Mouse (Mus musculus) left cerebral cortex, postnatal 14 days (tissue): ENCODE data around the gene Ank3. TPM values are rescaled to one million over a fixed set of nuclear protein-coding genes. Genes with fewer than 3 reads are reported as not detected.

Source experiments
- DNase-seq, 2 experiments: peaks; one replicate each; pipeline ENCODE4 v3.0.0; 2021 to 2022; ENCODE audit warnings: low spot score in 2 of 2, mixed read lengths in 1 of 2
- intact Hi-C: fragments of 180-260 bp; cut with DNase I; formaldehyde crosslinking; loops from one replicate; pipeline ENCODE4 v1.15.1; 2025
- total RNA-seq, 2 experiments: library from RNA; stranded (reverse); gene quantifications; 2 replicates each; pipeline ENCODE4 v1.2.3; 2021

Gene Ank3
- total RNA-seq, 2 experiments from 2014 or later, result 533 to 540 TPM

DNA sequence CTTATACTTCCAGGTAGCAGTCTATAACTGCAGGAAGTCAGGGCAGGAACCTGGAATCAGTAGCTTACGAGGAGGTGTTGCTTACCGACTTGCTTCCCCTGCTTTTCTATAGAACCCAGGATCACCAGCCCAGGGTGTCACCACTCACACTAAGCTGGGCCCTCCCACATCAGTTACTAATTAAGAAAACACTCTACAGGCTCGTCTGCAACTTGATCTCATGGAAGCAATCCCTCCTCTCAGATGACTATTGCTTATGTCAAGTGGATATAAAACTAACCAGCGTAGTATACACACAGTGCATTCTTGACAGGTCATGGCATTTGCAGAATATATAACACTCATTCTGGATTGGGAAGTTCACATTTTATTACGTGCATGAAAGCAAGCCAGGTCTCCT, 613.2 kb downstream of the Ank3 start:
- no peak for DNase-seq
- intact Hi-C loops, result no loop called here

DNA sequence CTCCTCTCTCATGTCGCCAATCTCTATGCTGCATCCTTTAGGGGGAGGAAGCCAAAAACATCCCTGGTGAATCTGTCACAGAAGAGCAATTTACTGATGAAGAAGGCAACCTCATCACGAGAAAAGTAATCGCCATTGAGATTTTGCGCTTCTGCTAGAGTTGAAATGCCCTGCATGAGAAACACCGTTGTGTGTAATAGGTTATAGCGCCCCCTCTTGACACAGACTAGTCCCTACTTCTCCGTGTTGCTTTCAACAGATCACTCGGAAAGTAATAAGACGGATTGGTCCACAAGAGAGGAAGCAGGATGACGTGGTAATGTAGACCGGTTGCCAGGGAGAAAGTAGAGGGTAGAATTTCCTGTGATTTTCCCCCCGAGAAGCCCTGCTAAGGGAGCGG, 615.4 kb downstream of the Ank3 start:
- DNase-seq, result no peak
- intact Hi-C loops, result no loop called here

DNA sequence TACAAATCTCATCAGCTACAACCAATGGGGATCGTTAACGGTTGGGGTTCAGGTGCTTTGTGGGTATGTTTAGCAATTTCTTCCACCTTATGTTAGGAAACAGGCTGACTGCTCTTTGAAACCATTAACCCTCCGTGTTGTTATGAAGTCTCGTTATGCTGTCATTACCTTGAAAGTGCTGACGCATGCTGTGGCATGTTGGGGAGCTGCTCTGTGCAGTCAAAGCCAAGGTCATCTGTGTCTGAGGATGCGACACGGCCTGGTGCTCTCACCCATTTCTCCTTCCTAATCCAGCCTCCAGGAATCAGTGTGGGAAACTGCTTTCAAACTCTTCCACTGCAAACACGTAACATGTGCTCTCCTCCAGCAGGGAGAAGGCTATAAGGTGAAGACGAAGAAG, 616.6 kb downstream of the Ank3 start:
- intact Hi-C loops, result no loop called here
- DNase-seq, result no peak

DNA sequence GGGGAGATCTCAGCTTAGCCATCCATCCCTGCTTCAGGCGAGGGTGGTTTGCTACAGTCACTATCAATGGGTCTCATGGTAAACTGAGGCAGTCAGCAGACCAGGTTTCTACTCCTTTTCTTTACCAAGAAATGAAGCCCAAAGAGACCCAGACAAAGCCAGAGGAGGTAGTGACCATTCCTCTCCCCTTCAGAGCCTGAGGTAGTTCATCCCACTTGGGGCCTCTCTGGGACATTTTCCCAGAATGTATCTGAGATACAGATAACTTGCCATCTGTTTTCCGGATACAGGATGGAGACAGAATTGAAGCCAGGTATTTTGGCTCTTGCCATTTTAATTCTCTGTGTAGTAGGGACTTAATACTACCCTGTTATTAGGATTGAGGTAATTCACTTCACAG, 620.1 kb downstream of the Ank3 start:
- intact Hi-C loops, result no loop called here
- DNase-seq, result no peak

DNA sequence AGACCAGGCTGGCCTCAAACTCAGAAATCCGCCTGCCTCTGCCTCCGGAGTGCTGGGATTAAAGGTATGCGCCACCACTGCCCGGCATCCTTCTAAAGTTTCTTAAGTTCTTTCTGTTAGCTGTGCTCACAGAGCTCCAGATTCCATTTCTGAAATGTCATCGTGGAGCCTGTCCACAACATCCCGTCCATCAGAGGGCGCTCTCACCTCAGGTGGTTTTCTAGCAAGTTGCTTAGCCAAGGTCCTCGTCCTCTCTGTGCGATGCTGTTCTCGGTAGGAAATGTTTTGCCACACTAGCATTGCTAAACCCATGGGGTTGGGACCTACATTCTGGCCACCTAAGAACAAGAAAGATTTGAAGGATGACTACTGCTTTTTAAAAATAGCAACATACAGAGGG, 623.1 kb downstream of the Ank3 start:
- intact Hi-C loops, result loop anchor here (5.0 kb wide), 1 partner anchor 76 kb away; the partner anchor contains the start of gene Ccdc6
- peak; percentile 64 to 68 for DNase-seq

DNA sequence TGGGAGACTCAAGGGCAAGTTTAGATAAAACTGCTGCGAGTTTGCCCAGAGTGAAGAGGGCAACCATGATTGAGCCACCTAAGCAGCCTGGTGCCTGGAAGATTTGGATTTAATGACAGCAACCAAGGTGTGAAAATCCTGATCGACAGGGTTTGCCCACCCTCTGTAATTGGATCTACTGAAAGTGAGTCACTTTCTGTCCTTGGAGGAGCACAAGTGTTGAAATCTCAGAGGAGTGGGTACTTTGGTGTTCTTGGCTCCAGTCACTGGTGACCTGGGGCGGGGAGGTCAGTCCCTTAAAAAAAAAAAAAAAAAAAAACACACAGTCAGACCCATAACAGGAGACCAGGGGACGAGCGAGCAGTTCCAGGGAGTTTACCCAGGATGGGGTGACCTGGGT, 624.0 kb downstream of the Ank3 start:
- intact Hi-C loops, result loop anchor here (5.0 kb wide), 1 partner anchor 75 kb away; the partner anchor contains the start of gene Ccdc6
- DNase-seq, result no peak

DNA sequence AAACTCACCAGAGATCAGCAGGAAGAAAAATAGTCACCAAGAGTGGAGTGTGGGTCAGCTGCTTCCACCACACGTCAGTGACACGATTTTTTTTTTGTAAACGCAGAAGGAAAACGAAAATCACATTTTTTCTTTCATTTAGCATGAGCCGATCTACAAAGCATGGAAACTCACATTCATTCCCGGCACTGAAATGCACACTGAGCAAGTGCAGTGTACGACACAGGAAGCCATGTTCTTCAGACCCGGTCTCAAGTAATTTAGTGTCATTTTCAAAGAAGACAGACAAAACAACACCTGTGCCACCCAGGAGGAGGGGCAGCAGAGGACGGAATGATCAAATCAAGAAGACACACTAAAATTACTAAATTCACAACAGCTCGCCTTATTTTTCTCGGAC, 625.3 kb downstream of the Ank3 start:
- no peak for DNase-seq
- intact Hi-C loops, result loop anchor here (5.0 kb wide), 1 partner anchor 73 kb away; the partner anchor contains the start of gene Ccdc6

DNA sequence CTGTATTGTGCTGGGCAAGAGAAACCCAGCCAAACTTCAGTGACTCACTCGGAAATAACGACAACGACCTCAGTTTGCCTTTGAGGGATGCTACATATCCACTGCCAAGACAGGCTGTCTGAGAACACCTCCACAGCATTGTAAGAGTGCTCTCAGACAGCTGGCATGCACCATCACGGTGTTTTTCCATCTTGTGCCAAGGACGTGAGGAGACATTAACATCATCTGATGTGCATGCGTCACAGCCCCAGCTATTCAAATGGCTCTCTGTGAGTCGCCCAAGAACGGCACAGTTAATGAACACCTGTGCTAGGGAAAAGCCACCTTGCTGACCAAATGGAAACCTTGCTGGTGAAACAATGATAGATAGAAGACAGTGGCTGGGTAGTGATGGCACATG, 633.4 kb downstream of the Ank3 start:
- intact Hi-C loops, result loop anchor here (5.0 kb wide), 1 partner anchor 265 kb away; no protein-coding TSS in a partner anchor
- peak; percentile 20 to 37 for DNase-seq

DNA sequence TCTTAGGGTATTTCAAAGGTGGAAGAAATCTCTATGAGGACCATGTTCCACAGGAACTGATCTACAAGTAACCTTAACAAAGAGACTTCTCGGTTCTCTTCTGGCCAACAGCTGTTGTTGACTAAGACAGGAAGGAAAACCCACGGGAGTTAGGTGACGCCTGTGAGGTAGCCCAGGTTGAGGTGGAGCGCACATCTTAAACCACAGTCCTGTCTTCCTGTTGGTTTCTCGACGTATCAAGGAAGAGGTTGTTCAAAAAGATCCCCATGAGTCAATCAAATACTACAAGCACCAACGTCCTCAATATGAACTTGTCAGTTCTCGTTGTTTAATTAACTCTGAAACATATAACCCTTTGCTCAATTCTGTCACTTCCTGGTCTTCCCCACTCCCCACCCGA, 634.4 kb downstream of the Ank3 start:
- DNase-seq, result no peak
- intact Hi-C loops, result loop anchor here (5.0 kb wide), 1 partner anchor 264 kb away; no protein-coding TSS in a partner anchor

DNA sequence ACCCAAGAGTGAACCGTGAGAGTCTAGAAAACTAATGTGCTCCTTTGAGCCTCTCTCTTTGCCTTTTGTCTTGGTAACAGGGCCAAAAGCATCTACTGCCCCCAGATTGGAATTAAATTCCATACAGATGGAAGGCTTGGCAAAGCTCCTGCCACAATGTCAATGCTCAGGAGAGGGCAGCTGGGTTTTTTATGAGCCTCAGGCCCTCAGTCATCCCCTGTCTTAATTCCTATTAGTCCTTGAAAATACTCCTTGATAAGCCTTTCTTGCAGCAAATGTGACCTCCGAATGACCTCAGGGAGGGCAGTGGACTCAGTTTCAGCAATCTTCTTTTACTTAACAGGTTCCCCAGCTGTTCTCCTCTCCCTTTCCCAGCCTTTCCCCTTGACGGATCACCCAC, 635.3 kb downstream of the Ank3 start:
- intact Hi-C loops, result loop anchor here (5.0 kb wide), 1 partner anchor 263 kb away; no protein-coding TSS in a partner anchor
- DNase-seq, result no peak

DNA sequence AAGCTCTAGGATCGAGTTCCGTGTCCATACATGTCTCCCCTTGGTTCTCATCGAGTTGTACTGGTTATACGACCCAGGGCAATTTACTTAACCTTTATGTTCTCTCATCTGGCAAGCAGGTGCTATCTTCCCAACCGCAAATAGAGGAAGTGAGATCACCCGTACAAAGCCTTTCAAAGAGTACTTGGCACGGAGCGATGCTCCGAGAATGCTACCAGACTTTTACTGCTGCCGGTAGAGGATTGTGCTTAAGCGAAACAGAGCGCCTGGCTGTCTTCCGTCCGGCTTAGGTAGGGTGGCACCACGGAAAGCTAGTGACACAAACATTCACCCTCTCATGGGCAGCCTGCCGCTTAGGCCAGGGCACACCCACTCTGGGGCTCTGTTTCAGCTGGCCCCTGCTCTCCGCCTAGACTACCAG, 641.3 kb downstream of the Ank3 start:
- intact Hi-C loops, result no loop called here
- DNase-seq, result no peak

DNA sequence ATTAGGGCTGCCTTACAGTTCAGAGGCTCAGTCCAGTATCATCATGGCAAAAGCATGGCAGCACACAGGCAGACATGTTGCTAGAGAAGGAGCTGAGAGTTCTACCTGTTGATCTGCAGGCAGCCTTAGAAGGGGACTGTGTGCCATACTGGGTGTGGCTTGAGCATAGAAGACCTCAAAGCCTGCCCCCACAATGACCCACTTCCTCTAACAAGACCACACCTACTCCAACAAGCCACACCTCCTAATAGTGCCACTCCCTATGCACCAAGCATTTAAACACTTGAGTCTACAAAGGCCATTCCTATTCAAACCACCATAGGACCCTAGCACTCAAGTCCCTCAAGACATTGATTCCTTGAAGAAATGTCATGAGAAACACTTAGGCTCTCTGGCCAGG, 643.0 kb downstream of the Ank3 start:
- intact Hi-C loops, result no loop called here
- no peak for DNase-seq

DNA sequence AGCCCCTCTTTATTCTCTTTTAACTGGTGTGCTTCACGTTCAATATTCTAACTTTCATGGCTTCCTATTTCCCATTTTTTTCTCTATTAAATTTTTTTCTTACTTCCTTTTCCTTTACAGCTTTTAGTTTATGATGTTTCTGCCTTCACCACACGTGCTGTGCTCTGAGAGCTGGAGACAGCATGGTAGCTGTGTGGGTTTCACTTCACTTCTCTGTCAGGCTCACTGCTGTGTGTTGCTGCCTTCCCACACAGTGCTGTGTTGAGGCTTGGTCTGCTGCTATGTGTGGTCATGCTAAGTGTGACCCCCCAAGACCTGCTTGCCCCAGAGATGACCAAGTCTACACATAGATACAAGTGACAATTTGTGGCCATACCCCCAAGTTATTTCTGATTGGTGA, 647.1 kb downstream of the Ank3 start:
- DNase-seq, result no peak
- intact Hi-C loops, result no loop called here

DNA sequence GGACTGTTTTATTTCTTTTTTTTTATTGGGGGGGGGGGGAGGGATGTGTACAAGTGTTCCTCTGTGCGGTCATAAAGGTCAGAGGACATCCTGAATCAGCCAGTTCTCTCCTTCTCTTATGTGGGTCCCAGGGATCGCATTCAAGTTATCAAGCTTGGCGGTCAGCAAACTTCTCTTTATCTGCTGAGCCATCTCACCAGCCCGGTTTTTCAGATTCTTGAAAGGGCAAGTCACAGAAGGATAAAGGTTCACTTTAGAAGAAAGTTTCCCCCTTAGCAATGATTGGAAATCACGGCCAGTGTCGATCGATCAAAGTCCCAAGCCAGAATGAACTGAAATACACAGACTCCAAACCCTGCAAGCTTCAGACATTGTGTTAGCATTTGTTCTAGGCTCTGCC, 651.2 kb downstream of the Ank3 start:
- no peak for DNase-seq
- intact Hi-C loops, result no loop called here

DNA sequence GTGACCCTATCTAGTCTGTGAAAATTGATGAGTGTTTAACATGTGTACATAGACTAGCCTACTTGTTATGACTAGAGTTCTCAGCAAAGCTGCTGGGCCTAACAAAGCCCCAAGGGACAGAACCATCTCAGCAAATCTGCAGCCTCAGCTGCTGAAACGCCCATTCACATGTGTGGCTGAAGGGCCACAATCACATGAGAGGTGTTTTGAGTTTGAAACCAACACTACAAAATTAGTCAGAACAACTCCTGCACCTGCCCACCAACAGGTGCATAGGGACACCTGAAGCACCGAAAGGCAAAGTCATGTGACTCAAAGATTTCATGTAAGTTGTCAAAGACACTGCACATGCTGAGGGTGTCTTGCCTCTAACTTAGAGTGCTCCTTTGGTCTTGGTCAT, 656.7 kb downstream of the Ank3 start:
- intact Hi-C loops, result no loop called here

DNA sequence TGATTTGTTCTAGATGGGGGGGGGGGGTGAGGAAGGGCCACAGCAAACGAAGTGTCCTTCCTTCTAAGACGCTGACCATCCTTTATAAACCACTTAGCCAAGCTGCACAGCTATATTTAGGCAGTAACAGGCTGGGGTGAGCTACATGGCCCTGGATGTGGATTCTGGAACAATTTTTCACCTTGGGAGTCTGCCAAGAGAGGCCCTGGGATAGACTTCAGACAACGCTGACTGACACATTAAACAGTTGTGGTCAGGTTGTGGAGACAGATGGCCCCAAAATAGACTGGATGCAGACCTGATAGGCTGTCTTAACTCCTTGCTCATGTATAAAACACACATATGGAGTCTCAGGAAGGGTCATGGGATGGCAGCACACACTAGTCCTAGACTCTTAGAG, 658.5 kb downstream of the Ank3 start:
- intact Hi-C loops, result no loop called here
- no peak for DNase-seq

More for the DNA sequence above, 656.7 kb downstream of the Ank3 start:
- no peak for DNase-seq

DNA sequence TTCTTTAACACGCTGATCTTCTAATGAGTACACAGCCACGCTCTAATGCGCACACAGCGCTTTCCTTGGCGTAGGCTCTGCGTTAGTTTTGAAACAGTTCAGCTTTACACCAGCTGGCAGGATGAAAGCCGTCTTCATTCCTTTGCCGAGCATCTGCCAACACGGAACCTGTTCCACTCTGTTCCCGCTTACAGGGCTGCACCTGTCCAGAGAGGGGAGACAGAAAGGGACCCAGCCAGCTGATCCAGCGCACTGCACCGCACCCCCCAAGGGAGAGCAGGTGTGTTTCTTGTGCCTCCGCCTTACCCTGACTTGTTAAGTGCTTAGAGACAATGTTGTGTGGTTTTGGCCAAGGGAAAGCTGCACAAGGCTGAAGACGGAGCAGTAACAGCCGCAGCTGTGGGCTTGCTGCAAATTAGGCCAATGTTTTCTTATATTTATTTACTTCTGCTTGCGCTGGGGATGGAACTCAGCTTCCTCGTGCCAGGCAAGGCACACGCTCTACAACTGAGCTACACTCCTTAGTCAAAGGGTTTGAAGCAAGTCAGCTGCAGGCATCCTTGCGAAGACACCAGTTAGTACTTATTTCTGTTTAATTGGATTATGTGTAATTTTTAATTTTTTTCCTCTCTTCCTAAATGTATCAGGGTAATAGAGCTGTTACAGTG, 661.6 kb downstream of the Ank3 start:
- DNase-seq, result peak; percentile 33
- intact Hi-C loops, result no loop called here

DNA sequence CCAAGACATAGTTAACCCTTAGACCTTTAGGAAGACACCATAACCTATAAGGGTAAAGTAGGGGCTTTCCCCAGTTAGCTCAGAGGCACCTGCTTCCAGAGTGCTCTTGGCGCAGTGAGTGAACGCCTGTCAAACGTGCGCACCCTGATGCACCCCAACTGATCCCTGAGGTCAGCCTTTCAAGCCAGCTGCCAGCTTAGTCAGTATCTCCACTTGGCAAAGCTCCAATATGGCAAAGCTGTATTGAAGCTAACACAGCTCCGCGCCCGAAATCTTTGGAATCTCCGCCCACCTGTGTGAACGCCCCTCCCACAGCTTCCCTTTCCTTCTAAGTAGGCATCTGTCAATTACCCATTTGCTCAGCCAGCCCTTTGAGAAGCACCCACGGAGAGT, 662.1 kb downstream of the Ank3 start:
- intact Hi-C loops, result no loop called here

DNA sequence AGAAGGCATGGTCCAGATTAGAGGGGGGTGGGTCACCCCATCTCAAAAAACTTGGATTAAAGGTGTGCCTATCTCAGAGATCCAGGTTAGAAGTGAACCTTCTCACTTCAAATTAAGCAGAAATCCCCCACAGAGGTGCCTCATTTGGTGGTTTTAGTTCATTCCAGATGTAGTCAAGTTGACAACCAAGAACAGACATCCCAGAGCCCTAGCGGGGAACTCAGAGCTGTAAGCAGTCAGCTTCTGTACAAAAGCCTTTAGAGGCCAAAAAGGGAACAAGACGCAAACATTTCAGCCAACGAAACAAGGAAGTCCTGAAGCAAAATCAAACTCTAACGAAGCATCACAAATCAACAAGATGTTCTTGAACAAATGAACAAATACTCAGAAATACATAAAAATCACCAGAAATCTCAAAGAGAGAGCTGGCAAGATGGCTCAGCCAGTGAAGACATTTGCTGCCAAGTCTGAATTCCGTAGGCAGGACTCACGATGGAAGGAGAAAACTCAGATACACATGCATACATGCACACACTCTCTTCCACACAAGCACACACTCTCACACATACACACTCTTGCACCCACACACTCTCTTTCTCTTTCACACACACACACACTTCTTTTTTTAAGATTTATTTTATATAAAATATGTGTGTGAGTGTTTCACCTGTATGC, 665.4 kb downstream of the Ank3 start:
- intact Hi-C loops, result no loop called here
- DNase-seq, result no peak

More for the DNA sequence above, 662.1 kb downstream of the Ank3 start:
- no peak for DNase-seq

DNA sequence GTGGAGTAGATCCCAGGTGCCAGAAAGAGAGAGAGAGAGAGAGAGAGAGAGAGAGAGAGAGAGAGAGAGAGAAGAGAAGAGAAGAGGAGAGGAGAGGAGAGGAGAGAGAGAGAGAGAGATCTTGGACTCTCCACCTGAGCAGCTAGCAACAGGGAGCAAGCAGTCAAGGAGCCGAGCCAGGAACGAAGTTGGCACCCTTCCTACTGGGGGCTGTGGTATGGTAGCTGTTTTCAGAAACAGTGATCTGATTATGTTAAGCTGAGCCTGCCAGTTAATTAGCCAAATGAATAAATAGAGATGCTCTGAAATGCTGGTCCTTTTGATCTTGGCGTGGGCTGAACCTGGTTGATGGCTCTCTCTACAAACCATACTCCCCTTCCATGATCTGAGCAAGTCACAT, 666.6 kb downstream of the Ank3 start:
- DNase-seq, result no peak

More for the DNA sequence above, 666.6 kb downstream of the Ank3 start:
- intact Hi-C loops, result no loop called here
